Mouse (Mus musculus): ENCODE results near the gene Cd164l2.

Gene Cd164l2

DNA sequence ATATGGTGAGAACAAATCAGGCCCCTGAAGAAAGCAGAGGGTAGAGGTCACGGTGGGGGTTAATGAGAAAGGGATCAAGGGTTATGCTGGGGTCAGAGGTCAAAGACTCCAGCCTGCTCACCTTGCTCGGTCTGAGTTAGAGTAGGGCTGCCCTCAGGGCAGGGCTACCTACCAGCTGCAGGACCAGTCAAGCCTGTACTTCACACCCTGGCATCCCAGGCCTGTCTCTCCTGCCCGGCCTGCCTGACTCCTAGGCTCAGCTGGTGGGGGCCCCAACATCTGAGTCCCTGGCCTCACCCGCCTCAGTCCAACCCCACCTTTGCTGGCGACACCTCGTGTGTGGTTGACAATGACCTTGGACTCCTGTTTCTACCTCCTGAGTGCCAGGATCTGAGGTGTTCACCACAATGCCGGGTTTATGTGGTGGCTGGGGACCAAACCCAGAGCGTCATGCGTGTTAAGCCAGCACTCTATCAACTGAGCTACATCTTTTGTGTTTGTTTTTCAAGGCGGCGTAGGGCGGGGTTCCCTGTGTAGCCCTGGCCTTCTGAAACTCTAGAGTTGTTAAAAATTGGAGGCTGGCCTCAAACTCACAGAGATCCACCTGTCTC is 46.0 kb downstream of the Cd164l2 start:
- no peak for DNase-seq

- DNase-seq, result no peak
Measured at GRCm38 (mm10) chr4:133261641-133262374, 49.9 kb downstream of the Cd164l2 start.

DNA sequence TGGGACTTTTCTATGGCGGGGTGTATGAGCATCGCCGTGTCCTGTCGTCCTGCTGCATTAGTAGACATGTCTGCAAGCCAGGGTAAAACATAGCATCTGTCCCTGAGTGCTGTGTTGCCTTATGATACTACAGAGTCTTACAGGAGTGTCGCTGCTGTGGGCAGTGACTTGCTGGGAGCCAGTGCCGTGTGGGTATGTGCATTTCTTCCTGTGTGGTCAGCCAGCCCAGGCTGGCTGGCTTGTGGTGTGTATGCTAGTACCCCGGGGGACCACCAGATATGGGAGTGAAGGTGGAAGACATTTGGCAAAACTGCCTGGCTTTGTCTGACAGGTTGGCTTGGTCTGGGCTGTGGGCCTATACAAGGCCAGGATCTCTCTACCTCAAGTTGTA is 50.4 kb downstream of the Cd164l2 start:
- DNase-seq, result no peak

- DNase-seq, result peak in 1 of 2 experiments; percentile 56
Measured at GRCm38 (mm10) chr4:133262882-133263281, 51.0 kb downstream of the Cd164l2 start, which contains the start of gene Sytl1. Gene Sytl1, minus strand, starts transcription at chr4:133263113.

GRCm38 (mm10) chr4:133263756-133264155 is 51.8 kb downstream of the Cd164l2 start:
- no peak for DNase-seq

- DNase-seq, result no peak
Measured at GRCm38 (mm10) chr4:133264559-133264958, 52.6 kb downstream of the Cd164l2 start.

GRCm38 (mm10) chr4:133265297-133265696 is 53.4 kb downstream of the Cd164l2 start:
- no peak for DNase-seq

GRCm38 (mm10) chr4:133265759-133266158 is 53.8 kb downstream of the Cd164l2 start:
- DNase-seq, result peak in 1 of 2 experiments; percentile 49

DNA sequence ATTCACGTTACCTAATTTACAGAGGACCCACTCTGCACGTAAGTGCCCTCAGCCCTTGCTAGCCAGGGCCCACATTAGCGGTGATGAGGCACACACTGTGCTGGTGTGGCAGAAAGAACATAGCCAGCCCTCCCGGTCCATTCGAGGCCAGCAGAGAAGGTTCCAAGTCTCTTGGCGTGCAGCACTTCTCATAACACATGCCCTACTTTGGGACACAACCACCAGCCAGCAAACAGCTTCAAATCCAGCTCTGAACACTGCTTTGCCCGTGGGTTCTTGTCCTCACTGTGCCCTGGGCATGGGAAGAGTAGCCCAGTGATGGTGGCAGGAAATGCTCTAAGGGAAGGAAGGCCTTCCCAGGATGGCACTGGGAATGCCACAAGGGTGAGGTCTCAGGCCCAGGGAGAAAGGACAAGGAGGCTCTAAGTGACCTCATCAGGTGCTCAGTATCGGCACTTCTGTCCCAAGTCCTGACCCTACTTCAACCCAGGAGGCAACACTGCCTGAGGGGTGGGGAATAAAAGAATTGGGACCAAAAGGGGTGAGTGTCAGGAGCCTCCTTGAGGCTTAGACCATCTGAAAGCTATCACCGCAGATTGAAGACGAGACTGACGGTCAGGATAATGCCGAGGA is 54.4 kb downstream of the Cd164l2 start:
- no peak for DNase-seq

- DNase-seq, result no peak
Measured at GRCm38 (mm10) chr4:133268931-133269330, 57.0 kb downstream of the Cd164l2 start.

DNA sequence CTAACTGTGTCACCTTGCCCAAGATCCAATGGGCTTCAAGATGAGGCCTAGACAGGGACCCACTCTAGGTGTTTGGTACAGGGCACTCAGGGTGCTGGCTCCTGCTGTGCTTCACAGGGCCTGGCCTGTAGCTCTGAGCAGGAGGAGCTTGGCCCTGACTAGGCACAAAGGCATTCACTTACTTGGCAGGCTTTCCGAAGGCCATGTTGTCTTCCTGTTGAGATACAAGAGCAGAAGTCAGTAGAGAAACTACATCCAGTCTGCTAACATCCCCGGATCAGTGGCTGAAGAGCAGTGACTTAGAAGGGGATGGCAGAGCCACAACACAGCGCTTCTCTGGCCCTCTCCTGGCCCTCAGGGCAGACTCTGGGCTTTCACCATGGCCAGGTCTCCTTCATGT is 57.7 kb downstream of the Cd164l2 start:
- DNase-seq, result peak; percentile 35 to 39

DNA sequence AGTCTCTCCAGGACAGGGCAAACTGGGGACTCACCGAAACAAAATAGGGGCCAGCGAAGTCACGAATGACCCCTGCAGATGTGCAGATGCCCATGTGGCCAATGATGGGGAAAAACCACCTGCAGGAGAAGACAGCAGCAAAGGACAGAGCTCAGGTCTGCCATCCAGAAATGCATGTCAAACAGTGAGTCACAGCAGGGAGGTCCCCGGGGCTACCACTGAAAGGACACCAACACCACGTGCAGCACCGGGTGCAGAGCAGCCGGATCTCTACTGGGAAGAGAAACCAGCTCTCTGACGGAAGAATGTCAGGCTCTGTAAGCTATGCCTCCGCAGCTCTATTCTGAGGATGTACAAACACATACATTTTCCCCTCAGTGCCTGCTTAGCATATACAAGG is 59.0 kb downstream of the Cd164l2 start:
- no peak for DNase-seq
